Mouse (Mus musculus) forebrain, postnatal 0 days (tissue): ENCODE data around the gene Ldb2. TPM values are rescaled to one million over a fixed set of nuclear protein-coding genes. Genes with fewer than 3 reads are reported as not detected.
A peak's percentile ranks its signal among the peaks of the same experiment; 100 is the strongest.

Experiments
- ATAC-seq: fragments of 200-750 bp; cut with Nextera tagmentation; 2 replicates; pipeline ENCODE4 v1.8.0; 2017; ENCODE audit warnings: mild to moderate bottlenecking, moderate library complexity
- DNase-seq: peaks from one replicate; pipeline ENCODE4 v3.0.0-alpha.2; 2015
- H3K27ac ChIP-seq: fragments of 300-500 bp; sonication (generic); 2 replicates; pipeline ENCODE4 v1.5.1; 2014; ENCODE audit warnings: low read depth, mild to moderate bottlenecking, antibody characterized with exemption, low read length, moderate library complexity, mixed read lengths
- H3K27me3 ChIP-seq: fragments of 300-500 bp; sonication (generic); 2 replicates; pipeline ENCODE4 v1.6.1; 2014; ENCODE audit warnings: mild to moderate bottlenecking, low read length, mixed read lengths; ENCODE audit not compliant: insufficient read depth
- H3K36me3 ChIP-seq: fragments of 300-500 bp; sonication (generic); 2 replicates; pipeline ENCODE4 v1.6.1; 2014; ENCODE audit warnings: mild to moderate bottlenecking, moderate library complexity; ENCODE audit not compliant: insufficient read depth
- H3K4me1 ChIP-seq: fragments of 300-500 bp; sonication (generic); 2 replicates; pipeline ENCODE4 v1.6.1; 2014; ENCODE audit warnings: antibody characterized with exemption; ENCODE audit not compliant: insufficient read depth
- H3K4me2 ChIP-seq: fragments of 300-500 bp; sonication (generic); 2 replicates; pipeline ENCODE4 v1.6.1; 2014; ENCODE audit warnings: low read depth, mild to moderate bottlenecking, moderate library complexity
- H3K4me3 ChIP-seq: fragments of 300-500 bp; sonication (generic); 2 replicates; pipeline ENCODE4 v1.5.1; 2014; ENCODE audit warnings: low read depth, low read length, mixed read lengths
- H3K9ac ChIP-seq: fragments of 300-500 bp; sonication (generic); 2 replicates; pipeline ENCODE4 v1.6.1; 2014; ENCODE audit warnings: mild to moderate bottlenecking
- H3K9me3 ChIP-seq: fragments of 300-500 bp; sonication (generic); 2 replicates; pipeline ENCODE4 v1.6.1; 2016; ENCODE audit warnings: low read length
- CTCF ChIP-seq: sonication (generic); IDR thresholded peaks from 2 replicates; pipeline ENCODE4 v1.5.1; 2016; ENCODE audit warnings: antibody characterized with exemption, control low read depth, low read depth
- WGBS: fragments of 180-500 bp; shearing (Covaris S2); extraction: QIAGEN DNeasy Blood & Tissue Kit; methylation state at CpG from one replicate; pipeline ENCODE4 v1.1.7; 2014; 5-methylcytosine and 5-hydroxymethylcytosine counted together
- polyA plus RNA-seq: library from polyadenylated mRNA; unstranded; fragments of >200 nt; fragmentation: Nextera tagmentation; extraction: Ambion mirVana; gene quantifications from 2 replicates; pipeline ENCODE4 v1.2.1, GENCODE M21; 2015
- total RNA-seq: library from RNA; depleted of rRNA; stranded (reverse); fragments of >200 nt; gene quantifications from 2 replicates; pipeline ENCODE4 v1.2.3, GENCODE M21; 2014

The Ldb2 gene
- total and polyA plus RNA-seq, 2 experiments from 2014 or later, result 52.6 to 100 TPM

DNA sequence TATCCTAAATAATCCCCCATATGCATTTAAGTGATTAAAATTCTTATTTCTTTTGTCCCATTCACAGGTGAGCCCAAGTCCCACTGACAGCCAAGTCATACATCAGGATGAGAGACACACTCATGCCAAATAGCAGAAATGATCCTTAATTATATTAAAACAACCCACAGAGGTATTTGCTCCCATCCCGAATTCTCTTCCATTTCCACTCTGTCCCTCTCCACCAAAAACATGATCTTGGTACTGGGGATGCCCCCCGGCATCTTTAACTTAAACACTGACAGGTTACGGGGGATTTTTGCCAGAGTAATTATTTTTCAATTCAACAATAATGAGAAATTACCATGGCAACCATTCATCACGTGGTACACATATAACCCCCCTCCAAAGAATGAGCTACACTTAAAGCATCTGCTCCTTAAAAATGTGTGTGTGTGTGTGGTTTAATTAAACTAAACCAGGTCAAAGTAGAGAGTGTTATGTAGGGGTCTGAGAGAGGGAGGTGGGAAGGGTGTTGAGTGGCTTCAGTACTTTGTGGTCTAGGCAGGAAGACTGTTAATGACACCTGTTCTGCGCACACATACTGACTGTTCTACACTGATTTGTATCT is 123.2 kb downstream of the Ldb2 start:
- Histone ChIP-seq H3K4me3 (no peak overlapping the region), H3K27ac (peak overlapping the region; percentile 24; the same call in 1 of the 2 replicates), H3K27me3 (no peaks in the 10 kb centered on the region), H3K9me3 (no peaks in the 10 kb centered on the region), H3K4me2 (no peak overlapping the region; the same call in 1 of the 2 replicates), H3K36me3 (no peaks in the 10 kb centered on the region), H3K4me1 (peaks cover 8% of the 10 kb centered on the region; the same call in 1 of the 2 replicates), H3K9ac (no peak overlapping the region)
- ATAC-seq (peak; percentile 53; the same call in 1 of the 2 replicates), DNase-seq (peak; percentile 53)
- TF ChIP-seq CTCF, result no peak
- WGBS, result 29% methylated on average over 5 of the region's 5 CpGs

DNA sequence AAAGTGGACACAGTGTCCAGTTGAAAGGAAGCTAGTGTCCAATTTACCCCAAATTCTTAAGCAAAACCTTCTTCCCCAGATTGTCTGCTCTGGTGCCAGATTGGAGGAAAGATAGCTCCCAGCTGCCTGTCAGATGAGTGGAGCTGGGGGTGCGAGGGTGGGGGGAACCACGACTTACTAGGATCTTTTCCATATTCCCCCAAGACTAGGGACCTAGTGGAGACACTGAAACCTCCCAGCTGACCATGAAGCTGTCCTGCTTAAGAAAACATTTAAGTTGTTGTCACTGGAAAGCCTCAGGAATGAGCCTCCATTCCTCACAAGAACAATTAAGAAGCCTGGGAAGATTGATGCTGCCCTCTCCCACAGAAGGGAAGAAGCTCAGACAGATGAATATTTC is 129.1 kb downstream of the Ldb2 start:
- WGBS, result 61% methylated on average over 2 of the region's 2 CpGs

DNA sequence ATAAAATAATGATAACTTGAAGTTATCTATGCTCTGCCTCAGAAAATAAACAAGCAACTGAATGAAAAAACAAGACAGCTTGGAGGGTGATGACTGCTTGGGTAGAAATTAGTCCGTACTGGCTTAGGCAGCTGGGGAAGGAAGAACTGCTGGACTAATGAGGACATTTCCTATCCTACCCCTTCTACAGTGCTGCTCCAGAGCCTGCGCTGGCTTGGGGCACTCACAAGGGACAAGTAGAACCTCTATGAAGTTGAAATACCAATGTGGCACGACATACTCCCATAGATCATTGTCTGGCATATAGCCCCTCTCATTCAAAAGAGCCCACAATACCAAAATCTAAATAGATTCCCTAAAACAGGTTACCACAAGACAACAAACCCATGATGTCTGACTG is 131.6 kb downstream of the Ldb2 start:
- Histone ChIP-seq H3K27ac (peak overlapping the region; percentile 67), H3K4me1 (peaks cover 7% of the 10 kb centered on the region; the same call in 1 of the 2 replicates), H3K9ac (no peak overlapping the region), H3K4me2 (no peak overlapping the region), H3K36me3 (no peaks in the 10 kb centered on the region), H3K4me3 (no peak overlapping the region), H3K27me3 (no peaks in the 10 kb centered on the region), H3K9me3 (no peaks in the 10 kb centered on the region)
- TF ChIP-seq CTCF, result no peak
- DNase-seq, result no peak
- ATAC-seq, result peak; percentile 30; the same call in 1 of the 2 replicates
- WGBS, result 79% methylated on average over 3 of the region's 3 CpGs

More for the DNA sequence above, 129.1 kb downstream of the Ldb2 start:
- H3K27me3 ChIP-seq, result no peaks in the 10 kb centered on the region
- TF ChIP-seq CTCF, result no peak
- no peak overlapping the region for H3K4me3 ChIP-seq
- no peak overlapping the region for H3K9ac ChIP-seq
- no peak overlapping the region for H3K27ac ChIP-seq
- H3K4me1 ChIP-seq, result peaks cover 7% of the 10 kb centered on the region; the same call in 1 of the 2 replicates
- no peak overlapping the region for H3K4me2 ChIP-seq
- H3K9me3 ChIP-seq, result no peaks in the 10 kb centered on the region
- ATAC-seq (no peak), DNase-seq (no peak)
- H3K36me3 ChIP-seq, result no peaks in the 10 kb centered on the region

DNA sequence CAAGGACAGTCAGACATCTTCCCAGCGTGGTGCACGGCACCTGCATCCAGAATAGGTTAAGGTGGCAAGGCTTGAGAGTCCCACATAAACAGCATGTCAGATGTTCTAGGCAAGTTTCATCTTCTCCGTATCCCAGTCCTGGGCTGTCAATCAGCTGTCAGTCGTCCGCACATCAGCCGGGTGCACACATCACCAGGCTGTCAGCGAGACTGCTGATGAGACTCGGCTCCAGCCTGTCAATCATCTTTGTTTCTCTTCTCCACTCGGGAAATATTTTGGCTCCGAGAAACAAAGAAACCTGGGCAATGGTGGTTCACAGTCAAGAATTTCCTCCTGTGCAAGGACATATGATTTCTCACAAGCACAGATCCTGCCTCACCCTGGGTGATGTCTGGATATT is 132.1 kb downstream of the Ldb2 start:
- WGBS, result 54% methylated on average over 10 of the region's 10 CpGs
- Histone ChIP-seq H3K9ac (no peak overlapping the region), H3K27ac (peak overlapping the region; percentile 67), H3K4me3 (no peak overlapping the region), H3K36me3 (no peaks in the 10 kb centered on the region), H3K9me3 (no peaks in the 10 kb centered on the region), H3K4me2 (no peak overlapping the region), H3K27me3 (no peaks in the 10 kb centered on the region), H3K4me1 (peaks cover 7% of the 10 kb centered on the region; the same call in 1 of the 2 replicates)
- no peak for TF ChIP-seq CTCF
- ATAC-seq, result peak; percentile 87
- peak; percentile 57 for DNase-seq

DNA sequence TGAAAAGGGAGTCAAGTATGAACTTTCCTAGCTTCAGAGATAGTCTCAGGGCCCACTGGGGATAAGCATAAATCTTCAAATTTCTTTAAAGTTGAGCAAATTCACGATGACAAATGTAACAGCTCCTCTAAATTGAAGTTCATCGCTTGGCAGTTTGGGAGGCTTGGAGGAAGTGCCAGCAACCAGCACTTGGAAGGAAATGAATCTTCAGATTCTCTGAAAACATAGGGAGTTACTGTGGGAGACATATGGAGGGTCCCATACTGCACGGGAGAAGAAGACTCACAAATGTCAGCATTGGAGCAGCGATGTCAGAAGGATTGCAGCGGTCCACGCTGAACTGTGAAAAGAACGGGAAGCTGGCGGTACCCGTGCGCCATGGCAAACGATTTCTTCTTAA is 139.8 kb downstream of the Ldb2 start:
- 68% methylated on average over 11 of the region's 11 CpGs for WGBS
- DNase-seq (peak; percentile 80), ATAC-seq (peak; percentile 90)
- Histone ChIP-seq H3K4me3 (no peak overlapping the region), H3K9me3 (no peaks in the 10 kb centered on the region), H3K4me1 (no peaks in the 10 kb centered on the region), H3K36me3 (no peaks in the 10 kb centered on the region), H3K9ac (no peak overlapping the region), H3K27me3 (no peaks in the 10 kb centered on the region), H3K4me2 (no peak overlapping the region), H3K27ac (peak overlapping the region; percentile 60)
- TF ChIP-seq CTCF, result no peak

DNA sequence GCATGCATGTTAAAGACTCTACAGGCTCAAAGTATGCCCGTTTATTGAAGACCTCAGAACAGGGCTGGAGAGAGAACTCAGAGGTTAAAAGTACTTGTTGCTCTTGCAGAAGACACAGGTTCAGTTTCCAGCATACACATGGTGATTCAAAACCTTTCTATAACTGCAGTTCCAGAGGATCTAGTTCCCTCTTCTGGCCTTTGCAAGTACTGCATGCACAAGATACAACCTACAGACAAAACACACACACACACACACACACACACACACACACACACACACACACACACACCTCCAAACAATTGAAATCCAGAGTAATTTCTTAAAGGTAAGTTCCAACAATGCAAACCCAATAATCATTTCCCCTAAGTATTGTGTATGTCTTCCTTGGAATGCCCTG is 142.8 kb downstream of the Ldb2 start:
- WGBS, result 92% methylated on average over 1 of the region's 1 CpGs
- H3K9ac ChIP-seq, result no peak overlapping the region
- no peak for ATAC-seq

DNA sequence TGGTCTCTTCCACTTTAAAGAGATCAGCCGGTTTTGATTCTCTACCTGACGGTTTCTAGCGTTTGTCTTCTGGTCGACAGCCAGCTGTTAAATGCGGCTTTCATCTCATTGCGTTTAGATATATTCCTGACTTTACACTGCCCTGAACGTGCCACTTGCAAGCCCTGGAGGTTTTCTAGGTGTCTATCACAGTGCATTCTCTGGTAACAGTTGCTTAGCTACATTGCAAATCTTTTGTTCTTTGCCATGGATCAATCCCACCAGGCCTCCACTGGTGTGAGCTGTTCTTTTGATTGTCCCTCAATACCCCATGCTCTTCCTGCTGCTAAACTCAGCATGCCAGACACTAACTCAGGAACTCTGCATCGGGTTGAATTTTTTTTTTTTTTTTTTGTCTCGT is 145.1 kb downstream of the Ldb2 start:
- no peaks in the 10 kb centered on the region for H3K4me1 ChIP-seq
- no peaks in the 10 kb centered on the region for H3K27me3 ChIP-seq
- peak overlapping the region; percentile 42; the same call in 1 of the 2 replicates for H3K27ac ChIP-seq
- H3K36me3 ChIP-seq, result no peaks in the 10 kb centered on the region
- peak; percentile 70 for ATAC-seq
- H3K9me3 ChIP-seq, result no peaks in the 10 kb centered on the region
- DNase-seq, result no peak
- TF ChIP-seq CTCF, result no peak
- no peak overlapping the region for H3K4me2 ChIP-seq
- WGBS, result 6% methylated on average over 9 of the region's 9 CpGs
- H3K4me3 ChIP-seq, result no peak overlapping the region
- no peak overlapping the region for H3K9ac ChIP-seq

More for the DNA sequence above, 142.8 kb downstream of the Ldb2 start:
- H3K36me3 ChIP-seq, result no peaks in the 10 kb centered on the region
- H3K27me3 ChIP-seq, result no peaks in the 10 kb centered on the region
- TF ChIP-seq CTCF, result peak; percentile 47; the same call in 1 of the 2 replicates
- no peak overlapping the region for H3K27ac ChIP-seq
- H3K9me3 ChIP-seq, result no peaks in the 10 kb centered on the region
- no peaks in the 10 kb centered on the region for H3K4me1 ChIP-seq
- DNase-seq, result no peak
- H3K4me3 ChIP-seq, result no peak overlapping the region
- no peak overlapping the region for H3K4me2 ChIP-seq
